Mouse (Mus musculus) brain, embryonic 18.5 days (tissue): ENCODE results near the gene Slc25a21.
A peak's percentile ranks its signal among the peaks of the same experiment; 100 is the strongest.
"Not testable (repeated sequence)": the region's sequence is repeated elsewhere in the genome, so short reads cannot be mapped to it uniquely, and the experiment has no call there.

ENCODE experiments used
- DNase-seq: peaks from one replicate; pipeline ENCODE4 v3.0.0-alpha.2; 2012; ENCODE audit warnings: low read depth, low spot score

Gene Slc25a21

DNA sequence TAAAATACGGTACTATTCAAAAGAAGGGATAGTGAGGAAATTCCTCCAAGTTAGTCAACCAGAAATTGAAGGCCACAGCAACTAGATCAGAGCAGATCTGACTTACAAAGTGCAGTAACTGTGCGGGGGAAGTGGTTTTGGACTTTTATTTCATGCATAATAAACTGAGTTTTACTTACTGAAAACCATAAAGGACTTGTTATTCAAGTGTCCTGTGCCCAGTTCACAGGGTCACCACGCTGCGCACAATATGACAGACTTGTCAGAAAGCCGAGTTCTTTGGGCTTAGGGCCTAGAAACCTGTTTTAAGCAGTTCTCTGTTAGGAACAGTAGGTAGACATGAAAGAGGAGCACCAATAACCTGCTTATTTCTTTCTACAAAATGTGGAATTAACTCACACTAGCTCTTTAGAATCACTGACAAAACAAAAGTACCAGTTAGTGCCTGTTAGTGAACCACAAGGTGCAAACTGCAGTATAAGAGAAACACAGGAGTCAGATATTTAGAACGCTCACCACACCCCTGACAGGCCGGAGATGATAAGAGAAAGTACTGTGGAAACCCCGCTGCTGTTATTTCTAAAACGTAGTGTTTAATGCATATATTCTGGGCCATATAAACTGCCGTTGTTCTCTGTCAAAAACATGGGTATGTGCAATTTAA lies at the start of gene Slc25a21:
Gene Slc25a21, minus strand, starts transcription at position 110 of the 664 bp plus-strand sequence.
- DNase-seq, result no peak

- DNase-seq, result no peak
Measured at GRCm38 (mm10) chr12:57243671-57244495, 46.6 kb upstream of the Slc25a21 start.

DNA sequence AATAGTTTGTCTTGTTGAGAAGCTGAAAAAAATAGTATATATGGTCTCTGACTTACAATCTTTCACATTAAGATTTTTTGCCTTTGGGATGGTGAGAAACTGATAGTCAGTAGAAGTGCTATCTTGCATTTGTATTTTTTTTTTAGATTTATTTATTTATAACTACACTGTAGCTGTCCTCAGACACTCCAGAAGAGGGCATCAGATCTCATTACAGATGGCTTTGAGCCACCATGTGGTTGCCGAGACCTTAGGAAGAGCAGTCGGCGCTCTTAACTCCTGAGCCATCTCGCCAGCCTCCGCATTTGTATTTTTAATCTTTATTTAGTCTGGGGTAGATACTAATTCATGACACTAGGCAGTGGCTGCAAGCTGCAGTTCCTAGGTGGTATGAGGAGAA lies 36.1 kb upstream of the Slc25a21 start:
- DNase-seq, result no peak

GRCm38 (mm10) chr12:57231085-57231875 lies 34.0 kb upstream of the Slc25a21 start:
- no peak for DNase-seq

- peak; percentile 84 for DNase-seq
Measured at GRCm38 (mm10) chr12:57230192-57230706, 33.0 kb upstream of the Slc25a21 start, which contains the start of the genes Prps1l3 and Mipol1. Gene Prps1l3, plus strand, starts transcription at chr12:57230412. Gene Mipol1, plus strand, starts transcription at chr12:57230427.

DNA sequence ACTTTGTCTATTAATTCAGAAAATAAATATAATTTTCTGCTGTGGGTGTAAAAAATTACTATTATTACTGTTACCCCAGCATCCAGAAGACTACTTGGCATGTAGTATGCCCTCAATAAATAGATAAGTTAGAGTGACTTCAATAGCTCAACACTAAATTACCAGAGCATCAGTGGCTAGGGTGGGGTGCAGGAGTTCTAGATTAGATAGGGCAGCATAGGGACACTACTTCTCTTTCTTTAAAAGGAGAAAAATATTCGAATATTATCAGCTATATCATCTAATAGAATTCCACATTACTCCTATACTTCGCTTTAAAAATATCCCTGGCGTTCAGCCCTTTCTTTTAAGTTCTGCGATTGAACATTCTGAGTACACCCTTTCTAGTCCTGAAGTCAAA lies 32.4 kb upstream of the Slc25a21 start:
- DNase-seq, result no peak

GRCm38 (mm10) chr12:57227776-57228175 lies 30.5 kb upstream of the Slc25a21 start:
- no peak for DNase-seq

DNA sequence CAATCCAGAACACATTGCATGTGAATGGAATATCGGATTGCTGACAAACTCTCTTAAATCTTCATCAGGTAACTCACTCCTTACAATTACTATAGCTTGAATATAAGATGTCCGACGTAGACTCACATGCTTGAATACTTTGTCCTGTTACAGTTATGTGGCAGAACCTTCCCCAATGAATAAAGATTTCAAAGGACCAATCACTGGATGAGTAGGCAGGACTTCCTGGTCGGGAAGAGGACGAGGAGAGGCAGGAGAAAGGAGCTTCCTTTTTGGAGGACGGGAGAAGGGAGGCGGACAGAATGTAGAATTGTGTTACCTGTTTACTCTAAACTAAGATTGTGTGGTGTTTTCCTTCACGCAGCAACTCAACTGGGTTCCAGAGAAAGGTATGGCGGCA lies 29.1 kb upstream of the Slc25a21 start:
- DNase-seq, result no peak

DNA sequence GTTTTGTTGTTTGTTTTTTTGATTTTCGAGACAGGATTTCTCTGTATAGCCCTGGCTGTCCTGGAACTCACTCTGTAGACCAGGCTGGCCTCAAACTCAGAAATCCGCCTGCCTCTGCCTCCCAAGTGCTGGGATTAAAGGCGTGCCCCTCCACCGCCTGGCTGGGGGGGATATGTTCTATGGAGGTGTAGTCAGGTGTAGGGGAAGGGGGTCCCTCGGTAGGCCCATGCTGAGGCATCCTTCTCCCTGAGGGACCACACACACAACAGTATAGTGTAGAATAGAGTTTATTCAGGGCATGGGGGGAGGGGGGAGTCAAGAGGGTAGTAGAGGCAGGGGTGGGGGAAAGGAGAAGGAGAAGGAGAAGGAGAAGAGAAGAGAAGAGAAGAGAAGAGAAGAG lies 15.2 kb upstream of the Slc25a21 start:
- DNase-seq, result not testable (repeated sequence)

DNA sequence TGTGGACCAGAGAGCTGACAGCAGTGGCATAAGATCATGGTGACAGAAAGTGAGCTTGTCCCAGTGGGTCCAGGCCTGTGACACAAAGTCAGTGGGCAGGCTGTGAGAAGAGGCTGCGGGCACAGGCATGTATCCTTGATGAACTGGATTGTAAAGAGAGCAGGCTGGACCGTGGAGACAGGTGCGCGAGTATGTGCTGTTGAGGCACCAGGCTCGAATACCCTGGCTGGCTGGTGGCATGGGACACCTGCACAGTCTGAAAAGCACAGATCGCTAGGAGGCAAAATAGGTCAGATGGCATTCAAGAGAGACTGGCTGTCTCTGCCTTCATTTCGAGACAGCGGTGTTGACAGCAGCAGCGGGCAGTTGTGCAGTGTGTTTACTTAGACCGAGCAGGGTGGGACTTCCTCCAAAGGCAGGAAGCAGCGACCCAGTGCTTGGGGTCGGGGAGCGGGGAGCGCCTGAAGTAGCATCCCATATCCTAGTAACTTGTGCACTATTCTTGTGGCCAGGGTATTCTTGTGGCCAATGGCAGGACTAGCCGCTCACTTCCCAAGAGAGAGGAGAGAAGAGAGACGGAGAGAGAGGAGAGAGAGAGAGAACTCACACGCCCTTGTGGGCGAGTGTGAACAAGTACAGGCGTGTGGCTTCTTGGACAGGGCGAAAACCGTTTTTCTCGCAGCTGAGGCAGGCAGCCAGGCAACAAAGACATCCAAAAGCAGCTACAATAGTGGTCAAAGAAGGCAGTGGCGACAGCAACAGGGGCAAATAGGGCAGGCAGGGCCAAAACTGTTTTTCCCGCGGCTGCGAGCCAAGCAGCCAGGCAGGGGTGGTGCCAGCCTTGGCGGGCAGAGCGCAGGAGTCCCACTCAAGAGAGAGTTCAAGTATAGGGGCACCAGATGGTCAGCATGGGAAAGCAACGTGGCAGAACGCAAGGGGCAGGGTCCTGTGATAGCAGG lies 14.4 kb upstream of the Slc25a21 start:
- no peak for DNase-seq

DNA sequence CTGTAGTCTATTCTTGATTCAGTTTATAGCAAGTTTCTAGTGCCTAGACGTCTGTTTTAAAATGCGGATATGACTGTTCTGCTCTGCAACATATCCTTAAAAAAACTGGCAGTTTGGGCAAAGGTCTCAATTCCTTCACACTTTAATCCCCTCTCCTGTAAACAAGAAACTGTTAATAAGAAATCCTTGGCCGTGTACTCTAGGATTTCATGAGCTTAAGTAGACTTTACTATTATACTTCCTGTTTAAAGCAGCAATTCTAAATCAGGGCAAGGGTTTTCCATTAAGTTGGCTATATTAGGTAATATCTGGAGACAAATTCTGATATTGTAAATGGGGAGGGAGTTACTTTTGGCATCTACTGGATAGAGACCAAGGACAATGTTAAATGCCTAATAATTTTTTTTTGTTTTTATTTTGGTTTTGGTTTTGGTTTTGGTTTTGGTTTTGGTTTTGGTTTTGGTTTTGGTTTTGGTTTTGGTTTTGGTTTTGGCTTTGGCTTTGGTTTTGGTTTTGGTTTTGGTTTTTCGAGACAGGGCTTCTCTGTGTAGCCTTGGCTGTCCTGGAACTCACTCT lies 7.1 kb upstream of the Slc25a21 start:
- DNase-seq, result no peak

GRCm38 (mm10) chr12:57201901-57202300 lies 4.6 kb upstream of the Slc25a21 start:
- no peak for DNase-seq

GRCm38 (mm10) chr12:57199427-57199826 lies 2.2 kb upstream of the Slc25a21 start:
- no peak for DNase-seq

DNA sequence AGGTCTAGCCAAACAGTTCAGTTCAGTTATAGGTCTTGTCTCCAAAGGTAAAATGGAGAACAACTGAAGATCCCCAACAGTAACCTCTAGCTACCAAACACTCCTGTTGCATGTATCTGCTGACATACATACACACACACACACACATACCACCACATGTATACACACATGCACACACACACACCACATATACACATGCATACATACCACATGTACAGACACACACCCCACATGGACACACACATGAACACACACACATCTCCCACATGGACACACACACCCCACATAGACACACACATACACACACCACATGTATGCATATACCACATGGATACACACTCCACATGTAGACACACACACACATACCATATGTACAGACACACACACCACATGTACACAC lies 997 bp upstream of the Slc25a21 start:
- DNase-seq, result no peak

DNA sequence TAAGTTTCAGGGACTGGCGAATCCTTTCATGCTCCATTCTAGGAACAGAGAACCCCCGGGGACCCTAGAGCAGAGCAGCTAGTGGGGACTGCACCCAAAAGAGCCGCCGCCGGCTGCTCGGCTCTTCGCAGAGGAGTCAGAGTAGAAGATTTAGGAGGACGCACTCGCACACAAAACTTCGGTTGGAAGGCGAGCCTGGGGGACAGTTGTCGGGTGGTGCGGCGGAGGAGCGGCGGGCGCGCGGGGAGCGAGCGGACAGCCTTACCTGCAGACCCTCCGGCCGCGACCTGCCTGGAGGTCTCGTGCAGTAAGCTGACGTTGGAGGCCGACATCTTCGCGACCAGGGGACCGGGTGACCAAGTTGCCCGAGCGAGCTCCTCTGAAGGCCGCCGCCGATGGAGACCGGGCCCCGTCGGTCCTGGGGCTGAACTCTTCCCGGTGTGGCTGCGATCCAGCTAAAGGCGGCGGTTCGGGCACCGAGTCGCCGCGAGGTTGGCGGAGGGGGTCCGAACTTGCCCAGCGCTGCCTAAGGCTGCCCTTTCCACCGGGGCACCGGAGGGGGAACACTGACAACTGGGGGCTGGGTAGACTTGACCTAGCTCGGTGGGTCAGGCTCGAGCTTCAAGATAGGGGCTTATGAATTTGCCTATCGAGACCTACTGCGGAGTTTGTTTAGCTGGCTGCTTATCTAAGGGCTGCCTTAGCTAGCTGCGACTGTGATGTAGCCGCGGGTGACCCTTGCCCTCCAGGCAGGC lies 487 bp downstream of the Slc25a21 start:
- DNase-seq, result no peak

- no peak for DNase-seq
Measured at GRCm38 (mm10) chr12:57196286-57196607, 1.0 kb downstream of the Slc25a21 start.

DNA sequence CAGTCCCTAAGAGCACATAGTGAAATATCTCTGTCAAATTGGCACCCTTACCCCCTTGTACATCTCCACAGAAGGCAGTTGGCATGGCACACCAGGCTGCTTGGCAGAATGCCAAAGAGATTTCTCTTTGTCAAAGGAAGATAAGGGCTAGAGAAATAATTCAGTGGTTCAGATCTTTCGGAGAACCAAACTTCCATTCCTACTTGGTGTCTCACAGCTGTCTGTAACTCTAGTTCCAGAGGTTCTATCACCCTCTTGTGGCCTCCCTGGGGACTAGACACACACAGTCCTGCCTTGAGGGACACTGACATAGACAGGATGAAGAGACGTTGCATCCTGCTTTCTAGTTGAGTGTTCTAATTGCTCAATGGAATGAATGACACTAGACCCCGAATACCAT lies 2.7 kb downstream of the Slc25a21 start:
- no peak for DNase-seq

GRCm38 (mm10) chr12:57187032-57187431 lies 10.2 kb downstream of the Slc25a21 start:
- no peak for DNase-seq

- no peak for DNase-seq
Measured at GRCm38 (mm10) chr12:57186126-57186525, 11.1 kb downstream of the Slc25a21 start.

DNA sequence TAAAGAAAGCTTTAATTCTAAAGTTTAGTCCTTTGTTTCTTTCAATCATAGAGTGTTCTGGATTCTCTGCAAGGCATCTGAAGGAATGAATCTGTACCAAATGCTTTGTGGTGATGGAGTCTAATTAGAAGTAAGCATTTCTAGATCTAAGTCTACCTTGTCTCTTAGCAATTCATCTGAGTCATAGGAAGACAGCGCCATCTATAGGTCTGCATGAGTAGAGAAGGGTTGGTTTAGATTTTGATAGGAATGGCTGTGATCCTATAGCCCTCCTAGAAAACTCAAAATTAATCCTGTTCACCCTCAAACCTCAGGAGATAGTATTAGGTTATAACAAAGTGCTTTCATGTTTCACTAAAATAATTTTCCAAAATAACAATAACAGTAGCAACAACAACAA lies 11.8 kb downstream of the Slc25a21 start:
- no peak for DNase-seq
